29 mouse cellular contexts compared by ENCODE assay signal in the genomic region with DNA sequence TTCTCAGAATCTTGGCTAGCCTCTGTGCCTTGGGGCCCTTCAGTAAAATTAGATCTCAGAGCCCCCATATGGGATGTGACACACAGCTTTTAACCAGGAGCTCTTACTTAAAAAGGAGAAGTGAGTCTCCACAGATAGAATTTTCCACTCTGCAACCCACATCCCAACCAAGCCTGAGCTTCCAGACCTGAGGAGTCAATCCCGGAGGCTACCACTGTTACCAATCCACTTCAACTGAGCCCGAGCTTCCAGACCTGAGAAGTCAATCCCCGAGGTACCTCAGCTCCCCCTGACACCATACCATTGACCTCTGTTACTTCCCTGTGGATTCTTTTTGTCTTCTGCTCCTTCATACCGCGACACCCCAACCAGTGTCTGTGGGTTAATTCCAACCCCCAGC.
A peak's percentile ranks its signal among the peaks of the same experiment; 100 is the strongest.
DNase-seq lines count a peak whose midpoint lies in the region; ATAC-seq and TF ChIP-seq lines count a peak whose summit lies in the region.
"Had no signal": no experiment of that assay in that cellular context is flagged by ENCODE, and none has a peak within 500 bp of the region (broad histone marks: within the 10 kb centered on the region; RNA-seq: fewer than 3 reads in every experiment).

No protein-coding gene starts in this region.

- no peaks in the 10 kb centered on the region for H3K79me2 ChIP-seq in heart, adult 2 months (replicated peaks; ENCODE audit: control insufficient read depth, insufficient read depth, low read length)
- no peaks in the 10 kb centered on the region for H3K79me2 ChIP-seq in CH12.LX (replicated peaks; ENCODE audit: control insufficient read depth, extremely low read depth, insufficient read depth, poor library complexity, severe bottlenecking)

- in situ Hi-C loops in CH12.LX (cut with MboI; ENCODE audit: low pct_ligation_motif_present, low pct_unique_long_range_greater_than_20kb, low sequenced_read_pairs) = loop anchor here (25.0 kb wide), 1 partner anchor 525 kb away; no protein-coding TSS in a partner anchor

- no peak overlapping the region for H3K4me2 ChIP-seq in CH12.LX (ENCODE audit: insufficient read depth, low read depth, poor library complexity, severe bottlenecking)
- H3K4me2 ChIP-seq: embryonic facial prominence, embryonic 12.5 days; embryonic facial prominence, embryonic 15.5 days; forebrain, embryonic 12.5 days; forebrain, embryonic 15.5 days; heart, embryonic 13.5 days; hindbrain, embryonic 12.5 days; intestine, embryonic 15.5 days had no signal

- no peak overlapping the region for H3K27ac ChIP-seq in heart, adult 2 months
- no peak overlapping the region for H3K27ac ChIP-seq in CH12.LX (ENCODE audit: insufficient read depth, low read depth)
- H3K27ac ChIP-seq in midbrain, embryonic 10.5 days (replicated peaks) = no peak overlapping the region
- H3K27ac ChIP-seq: embryonic facial prominence, embryonic 12.5 days; embryonic facial prominence, embryonic 15.5 days; forebrain, embryonic 12.5 days; forebrain, embryonic 15.5 days; heart, embryonic 10.5 days; heart, embryonic 13.5 days; hindbrain, embryonic 12.5 days; intestine, embryonic 15.5 days had no signal

- TF ChIP-seq CTCF in heart, adult 2 months (IDR thresholded peaks at IDR 0.05) = no peak
- no peak for TF ChIP-seq CTCF in CH12.LX (conservative IDR thresholded peaks at IDR 0.05 in 1 of 2, IDR thresholded peaks at IDR 0.05 in 1 of 2; ENCODE audit: low read depth in 2 of 2, low read length in 2 of 2)

- no peaks in the 10 kb centered on the region for H3K9me3 ChIP-seq in CH12.LX (replicated peaks; ENCODE audit: low read length)
- no peaks in the 10 kb centered on the region for H3K9me3 ChIP-seq in midbrain, embryonic 10.5 days (replicated peaks)
- H3K9me3 ChIP-seq: embryonic facial prominence, embryonic 12.5 days; embryonic facial prominence, embryonic 15.5 days; forebrain, embryonic 12.5 days; forebrain, embryonic 15.5 days; heart, embryonic 10.5 days; heart, embryonic 13.5 days; hindbrain, embryonic 12.5 days; intestine, embryonic 15.5 days had no signal

- intact Hi-C loops in heart, adult 2 months (cut with DNase I) = no loop called here

- no peak overlapping the region for H3K9ac ChIP-seq in heart, adult 2 months (ENCODE audit: low read depth, low read length)
- H3K9ac ChIP-seq in CH12.LX (ENCODE audit: insufficient read depth, low read depth) = no peak overlapping the region
- H3K9ac ChIP-seq: embryonic facial prominence, embryonic 12.5 days; embryonic facial prominence, embryonic 15.5 days; forebrain, embryonic 12.5 days; forebrain, embryonic 15.5 days; heart, embryonic 13.5 days; hindbrain, embryonic 12.5 days; intestine, embryonic 15.5 days had no signal

- ATAC-seq in megakaryocyte, adult 5-6 weeks (ENCODE audit: poor library complexity, severe bottlenecking) = peak; percentile 53
- ATAC-seq: forebrain, embryonic 15.5 days; hindbrain, embryonic 16.5 days; intestine, embryonic 15.5 days had no signal

- WGBS in heart, adult 2 months = 81% methylated on average over 5 of the region's 5 CpGs
- 82% methylated on average over 5 of the region's 5 CpGs for WGBS in midbrain, embryonic 10.5 days

- peak; percentile 83 for DNase-seq in heart, adult 11 months
- DNase-seq in heart, adult 2 months = no peak
- DNase-seq in CH12.LX (ENCODE audit: extremely low read depth) = peak; percentile 86
- DNase-seq in brain, adult 2 months (ENCODE audit: low read depth, low spot score) = peak; percentile 42
- DNase-seq in midbrain, embryonic 10.5 days (ENCODE audit: low spot score) = no peak
- DNase-seq in cerebellum, postnatal 4 days (ENCODE audit: low spot score in 2 of 2) = no peak
- DNase-seq: adrenal gland, postnatal 10 days; adrenal gland, postnatal 36 days; B cell, adult 2 months; cerebellum, adult 11 months; cerebellum, adult 2 months; cerebellum, adult 9-11 months; cerebellum, postnatal 36 days; gastrocnemius, postnatal 10 days; gastrocnemius, postnatal 36 days; heart, adult 18-20 months; heart, postnatal 14 days; heart, postnatal 4 days; kidney, adult 11 months had no signal

- no peaks in the 10 kb centered on the region for H3K27me3 ChIP-seq in heart, adult 2 months (ENCODE audit: control insufficient read depth, insufficient read depth, low read length)
- no peaks in the 10 kb centered on the region for H3K27me3 ChIP-seq in CH12.LX (replicated peaks)
- H3K27me3 ChIP-seq in midbrain, embryonic 10.5 days (ENCODE audit: low read depth, poor library complexity, severe bottlenecking) = no peaks in the 10 kb centered on the region
- H3K27me3 ChIP-seq: embryonic facial prominence, embryonic 12.5 days; embryonic facial prominence, embryonic 15.5 days; forebrain, embryonic 15.5 days; heart, embryonic 13.5 days; hindbrain, embryonic 12.5 days; intestine, embryonic 15.5 days had no signal

- no peak for TF ChIP-seq POLR2A in heart, adult 2 months (IDR thresholded peaks at IDR 0.05; ENCODE audit: insufficient read depth, low read depth, low read length)
- no peak for TF ChIP-seq POLR2A in CH12.LX (IDR thresholded peaks at IDR 0.05; ENCODE audit: low read depth, low read length)

- H3K4me3 ChIP-seq in heart, adult 2 months = no peak overlapping the region
- H3K4me3 ChIP-seq in CH12.LX (replicated peaks in 1 of 3; ENCODE audit: low read depth in 2 of 3, low read length in 2 of 3, poor library complexity in 1 of 3) = no peak overlapping the region
- H3K4me3 ChIP-seq in midbrain, embryonic 10.5 days = no peak overlapping the region
- H3K4me3 ChIP-seq: embryonic facial prominence, embryonic 12.5 days; embryonic facial prominence, embryonic 15.5 days; forebrain, embryonic 12.5 days; forebrain, embryonic 15.5 days; heart, embryonic 10.5 days; heart, embryonic 13.5 days; hindbrain, embryonic 12.5 days; intestine, embryonic 15.5 days had no signal

- H3K4me1 ChIP-seq in heart, adult 2 months (ENCODE audit: control insufficient read depth, insufficient read depth, low read length) = peaks cover 3% of the 10 kb centered on the region
- peaks cover 29 to 46% of the 10 kb centered on the region in 2 experiments for H3K4me1 ChIP-seq in CH12.LX (ENCODE audit: control insufficient read depth in 1 of 2, insufficient read depth in 2 of 2)
- H3K4me1 ChIP-seq in midbrain, embryonic 10.5 days = peaks cover 21% of the 10 kb centered on the region
- H3K4me1 ChIP-seq: heart, embryonic 10.5 days; heart, embryonic 13.5 days; intestine, embryonic 15.5 days had no signal

- TF ChIP-seq EP300 in heart, adult 2 months (IDR thresholded peaks at IDR 0.05; ENCODE audit: insufficient read depth, low read depth, low read length) = no peak
- TF ChIP-seq EP300 in CH12.LX (IDR thresholded peaks at IDR 0.05; ENCODE audit: low read length) = peak; percentile 96

- no peaks in the 10 kb centered on the region for H3K36me3 ChIP-seq in heart, adult 2 months (ENCODE audit: control insufficient read depth, insufficient read depth, low read length)
- H3K36me3 ChIP-seq in CH12.LX (replicated peaks in 1 of 2; ENCODE audit: control insufficient read depth in 1 of 2, insufficient read depth in 1 of 2, low read length in 1 of 2) = no peaks in the 10 kb centered on the region
- no peaks in the 10 kb centered on the region for H3K36me3 ChIP-seq in midbrain, embryonic 10.5 days
- H3K36me3 ChIP-seq: embryonic facial prominence, embryonic 12.5 days; embryonic facial prominence, embryonic 15.5 days; forebrain, embryonic 12.5 days; forebrain, embryonic 15.5 days; heart, embryonic 10.5 days; heart, embryonic 13.5 days; hindbrain, embryonic 12.5 days; intestine, embryonic 15.5 days had no signal

- TF ChIP-seq RAD21 in CH12.LX (IDR thresholded peaks at IDR 0.05; ENCODE audit: low read depth, low read length) = no peak; the same call in 1 of the 2 replicates

- dilution Hi-C loops in CH12.LX (cut with MboI; ENCODE audit: extremely low pct_ligation_motif_present, extremely low pct_unique_long_range_greater_than_20kb, low sequenced_read_pairs) = no loop called here

TF ChIP-seq in CH12.LX, 34 proteins besides CTCF, POLR2A, EP300 and RAD21:
- TF ChIP-seq SIN3A (IDR thresholded peaks at IDR 0.05; ENCODE audit: low read length) (peak; percentile 54; the same call in 1 of the 2 replicates), MEF2A (IDR thresholded peaks at IDR 0.05; ENCODE audit: borderline replicate concordance, low read depth, low read length) (peak; percentile 28; the same call in 1 of the 2 replicates), USF1 (IDR thresholded peaks at IDR 0.05; ENCODE audit: low read depth, low read length) (no peak), HCFC1 (IDR thresholded peaks at IDR 0.05; ENCODE audit: low read depth, low read length) (peak; percentile 63), NRF1 (IDR thresholded peaks at IDR 0.05; ENCODE audit: low read depth, low read length) (no peak), BHLHE40 (IDR thresholded peaks at IDR 0.05; ENCODE audit: low read depth, low read length) (peak; percentile 32; the same call in 1 of the 2 replicates), ETS1 (conservative IDR thresholded peaks at IDR 0.05; ENCODE audit: low read depth, low read length) (peak; percentile 39), IRF4 (IDR thresholded peaks at IDR 0.05; ENCODE audit: low read depth, low read length) (peak; percentile 87), TBP (conservative IDR thresholded peaks at IDR 0.05; ENCODE audit: low read depth, low read length) (0 out of 2 replicates have a peak, but pooled peaks have one; percentile 22), MAX (IDR thresholded peaks at IDR 0.05; ENCODE audit: low read length) (0 out of 2 replicates have a peak, but pooled peaks have one; percentile 19), CHD2 (IDR thresholded peaks at IDR 0.05; ENCODE audit: low read length) (peak; percentile 53)

Comparison
In these comparisons a context has a peak if more than half of its experiments do, and no peak if none do; other contexts are left out.
1. DNase-seq: peak in heart, adult 11 months (single experiment), CH12.LX (single experiment) and brain, adult 2 months (single experiment); none in heart, adult 2 months (0 of 2), midbrain, embryonic 10.5 days (single experiment) and cerebellum, postnatal 4 days (0 of 2).